Mouse (Mus musculus): ENCODE data around the gene Atp6v1a. TPM values are rescaled to one million over a fixed set of nuclear protein-coding genes. Genes with fewer than 3 reads are reported as not detected.

Atp6v1a gene
- total and polyA plus RNA-seq, 3 experiments = 75.0 to 104 (median 78.5) TPM

GRCm38 (mm10) chr16:44058745-44059144 lies 80.8 kb downstream of the Atp6v1a start (continued):
- TF ChIP-seq TBP (conservative IDR thresholded peaks at IDR 0.05; ENCODE audit: low read depth, low read length) (no peak), CHD1 (IDR thresholded peaks at IDR 0.05; ENCODE audit: low read depth, low read length) (no peak), MAFK (IDR thresholded peaks at IDR 0.05; ENCODE audit: insufficient replicate concordance, low read length) (no peak)

- H3K27me3 ChIP-seq (replicated peaks) = no peaks in the 10 kb centered on the region
- no peak overlapping the region for H3K4me3 ChIP-seq (replicated peaks in 1 of 3; ENCODE audit: low read depth in 2 of 3, low read length in 2 of 3, poor library complexity in 1 of 3)
- H3K9ac ChIP-seq (ENCODE audit: insufficient read depth, low read depth) = no peak overlapping the region
- H3K4me2 ChIP-seq (ENCODE audit: insufficient read depth, low read depth, poor library complexity, severe bottlenecking) = no peak overlapping the region
- no peaks in the 10 kb centered on the region for H3K36me3 ChIP-seq (replicated peaks in 1 of 2; ENCODE audit: control insufficient read depth in 1 of 2, insufficient read depth in 1 of 2, low read length in 1 of 2)
- dilution Hi-C loops (cut with MboI; ENCODE audit: extremely low pct_ligation_motif_present, extremely low pct_unique_long_range_greater_than_20kb, low sequenced_read_pairs) (no loop called here), in situ Hi-C loops (cut with MboI; ENCODE audit: low pct_ligation_motif_present, low pct_unique_long_range_greater_than_20kb, low sequenced_read_pairs) (loop anchor here (5.0 kb wide), 1 partner anchor 183 kb away; no protein-coding TSS in a partner anchor)
- H3K9me3 ChIP-seq (replicated peaks; ENCODE audit: low read length) = no peaks in the 10 kb centered on the region
- H3K4me1 ChIP-seq (ENCODE audit: control insufficient read depth in 1 of 2, insufficient read depth in 2 of 2) = peaks cover 4 to 5% of the 10 kb centered on the region in 2 experiments; a peak in 2 of 4 replicates
- TF ChIP-seq POLR2AphosphoS2 (IDR thresholded peaks at IDR 0.05; ENCODE audit: low read depth, low read length) (no peak), MAZ (IDR thresholded peaks at IDR 0.05; ENCODE audit: low read depth, low read length) (0 out of 2 replicates have a peak, but pooled peaks have one; percentile 19), ETS1 (conservative IDR thresholded peaks at IDR 0.05; ENCODE audit: low read depth, low read length) (no peak), CHD2 (IDR thresholded peaks at IDR 0.05; ENCODE audit: low read length) (0 out of 2 replicates have a peak, but pooled peaks have one; percentile 35)
- DNase-seq (ENCODE audit: extremely low read depth) = no peak
- no peaks in the 10 kb centered on the region for H3K79me2 ChIP-seq (replicated peaks; ENCODE audit: control insufficient read depth, extremely low read depth, insufficient read depth, poor library complexity, severe bottlenecking)
- H3K27ac ChIP-seq (ENCODE audit: insufficient read depth, low read depth) = no peak overlapping the region
Measured at GRCm38 (mm10) chr16:44055766-44056165, 83.7 kb downstream of the Atp6v1a start.

GRCm38 (mm10) chr16:44053265-44053664 lies 86.2 kb downstream of the Atp6v1a start:
- Histone ChIP-seq H3K27ac (ENCODE audit: insufficient read depth, low read depth) (no peak overlapping the region), H3K4me1 (ENCODE audit: control insufficient read depth in 1 of 2, insufficient read depth in 2 of 2) (peaks cover 4 to 5% of the 10 kb centered on the region in 2 experiments; a peak in 2 of 4 replicates), H3K27me3 (replicated peaks) (no peaks in the 10 kb centered on the region), H3K9ac (ENCODE audit: insufficient read depth, low read depth) (no peak overlapping the region), H3K4me2 (ENCODE audit: insufficient read depth, low read depth, poor library complexity, severe bottlenecking) (no peak overlapping the region), H3K9me3 (replicated peaks; ENCODE audit: low read length) (no peaks in the 10 kb centered on the region), H3K79me2 (replicated peaks; ENCODE audit: control insufficient read depth, extremely low read depth, insufficient read depth, poor library complexity, severe bottlenecking) (no peaks in the 10 kb centered on the region), H3K4me3 (replicated peaks in 1 of 3; ENCODE audit: low read depth in 2 of 3, low read length in 2 of 3, poor library complexity in 1 of 3) (no peak overlapping the region), H3K36me3 (replicated peaks in 1 of 2; ENCODE audit: control insufficient read depth in 1 of 2, insufficient read depth in 1 of 2, low read length in 1 of 2) (no peaks in the 10 kb centered on the region)
- dilution Hi-C loops (cut with MboI; ENCODE audit: extremely low pct_ligation_motif_present, extremely low pct_unique_long_range_greater_than_20kb, low sequenced_read_pairs) (no loop called here), in situ Hi-C loops (cut with MboI; ENCODE audit: low pct_ligation_motif_present, low pct_unique_long_range_greater_than_20kb, low sequenced_read_pairs) (no loop called here)
- TF ChIP-seq EP300 (IDR thresholded peaks at IDR 0.05; ENCODE audit: low read length) (no peak), MAFK (IDR thresholded peaks at IDR 0.05; ENCODE audit: insufficient replicate concordance, low read length) (no peak), TBP (conservative IDR thresholded peaks at IDR 0.05; ENCODE audit: low read depth, low read length) (no peak), POLR2AphosphoS2 (IDR thresholded peaks at IDR 0.05; ENCODE audit: low read depth, low read length) (no peak), MXI1 (IDR thresholded peaks at IDR 0.05; ENCODE audit: low read depth, low read length) (no peak), ZC3H11A (IDR thresholded peaks at IDR 0.05; ENCODE audit: low read depth, low read length) (no peak), PAX5 (IDR thresholded peaks at IDR 0.05; ENCODE audit: low read length) (no peak), ZNF384 (IDR thresholded peaks at IDR 0.05; ENCODE audit: low read depth, low read length) (no peak), SMC3 (IDR thresholded peaks at IDR 0.05; ENCODE audit: low read depth, low read length) (no peak), BHLHE40 (IDR thresholded peaks at IDR 0.05; ENCODE audit: low read depth, low read length) (no peak), CTCF (conservative IDR thresholded peaks at IDR 0.05 in 1 of 2, IDR thresholded peaks at IDR 0.05 in 1 of 2; ENCODE audit: low read depth in 2 of 2, low read length in 2 of 2) (no peak), MAX (IDR thresholded peaks at IDR 0.05; ENCODE audit: low read length) (no peak), NELFE (IDR thresholded peaks at IDR 0.05; ENCODE audit: low read depth, low read length) (no peak), HCFC1 (IDR thresholded peaks at IDR 0.05; ENCODE audit: low read depth, low read length) (no peak), ZMIZ1 (IDR thresholded peaks at IDR 0.05; ENCODE audit: low read depth, low read length) (no peak), RAD21 (IDR thresholded peaks at IDR 0.05; ENCODE audit: low read depth, low read length) (no peak), USF1 (IDR thresholded peaks at IDR 0.05; ENCODE audit: low read depth, low read length) (no peak)
- no peak for DNase-seq (ENCODE audit: extremely low read depth)
